Mouse (Mus musculus): ENCODE results near the gene Uevld.

DNA sequence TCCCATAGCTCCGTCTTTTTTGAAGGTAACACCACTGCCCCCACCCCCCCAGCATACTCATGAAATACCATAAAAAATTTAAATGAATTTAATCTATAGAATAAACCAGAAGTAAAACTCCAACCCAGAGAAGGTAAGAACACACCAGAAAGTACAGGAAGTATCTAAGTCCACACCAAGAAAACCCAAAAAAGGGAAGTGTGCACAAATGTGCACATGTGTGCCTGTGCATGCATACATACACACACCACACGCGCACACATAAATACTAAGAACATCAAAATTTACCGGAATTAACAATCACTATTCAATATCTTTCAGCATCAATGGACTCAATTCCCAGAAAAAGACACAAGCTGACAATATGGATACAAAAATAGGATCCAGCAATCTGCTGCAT, 11.6 kb upstream of the Uevld start:
- TF ChIP-seq CTCF (IDR thresholded peaks at IDR 0.05; ENCODE audit: low read depth) (no peak), EP300 (IDR thresholded peaks at IDR 0.05; ENCODE audit: low read depth) (no peak)
